Mouse (Mus musculus) gastrocnemius, postnatal 14 days (tissue): ENCODE data around the gene Hcfc2. TPM values are rescaled to one million over a fixed set of nuclear protein-coding genes. Genes with fewer than 3 reads are reported as not detected.

ENCODE experiments used
- DNase-seq: peaks from one replicate; pipeline ENCODE4 v3.0.0; 2021; ENCODE audit warnings: mixed read lengths
- intact Hi-C: fragments of 180-260 bp; cut with DNase I; formaldehyde crosslinking; loops from one replicate; pipeline ENCODE4 v1.15.1; 2025; ENCODE audit warnings: low total_unique reads
- total RNA-seq, 2 experiments: library from RNA; stranded (reverse); gene quantifications; 2 replicates each; pipeline ENCODE4 v1.2.3; 2021

Gene Hcfc2
- total RNA-seq, 2 experiments from 2014 or later, result 18.5 to 21.3 TPM

DNA sequence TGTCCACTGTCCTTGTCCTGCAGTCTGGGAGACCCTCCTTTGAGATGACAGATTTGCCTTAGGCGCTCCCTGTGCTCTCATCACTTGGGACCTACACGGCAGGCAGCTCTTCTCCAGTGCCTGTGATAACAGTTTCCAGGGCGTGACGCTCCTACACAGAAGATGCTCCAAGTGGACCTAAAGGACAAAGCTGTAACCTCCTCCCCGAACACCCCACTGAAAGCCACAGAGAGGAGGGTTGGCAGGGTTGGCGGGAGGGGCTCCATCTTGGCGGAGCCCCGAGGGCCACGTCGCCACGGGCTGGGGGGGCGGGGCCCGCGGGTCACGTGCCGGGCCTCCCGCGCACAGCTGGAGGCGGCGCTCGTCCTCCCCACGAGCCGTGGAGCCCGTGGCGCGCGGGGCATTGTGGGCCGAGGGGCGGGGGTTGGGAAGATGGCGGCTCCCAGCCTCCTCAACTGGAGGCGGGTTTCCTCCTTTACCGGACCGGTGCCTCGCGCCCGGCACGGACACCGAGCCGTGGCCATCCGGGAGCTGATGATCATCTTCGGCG, 2.8 kb downstream of the Hcfc2 start:
- peak; percentile 93 for DNase-seq
- intact Hi-C loops, result no loop called here

DNA sequence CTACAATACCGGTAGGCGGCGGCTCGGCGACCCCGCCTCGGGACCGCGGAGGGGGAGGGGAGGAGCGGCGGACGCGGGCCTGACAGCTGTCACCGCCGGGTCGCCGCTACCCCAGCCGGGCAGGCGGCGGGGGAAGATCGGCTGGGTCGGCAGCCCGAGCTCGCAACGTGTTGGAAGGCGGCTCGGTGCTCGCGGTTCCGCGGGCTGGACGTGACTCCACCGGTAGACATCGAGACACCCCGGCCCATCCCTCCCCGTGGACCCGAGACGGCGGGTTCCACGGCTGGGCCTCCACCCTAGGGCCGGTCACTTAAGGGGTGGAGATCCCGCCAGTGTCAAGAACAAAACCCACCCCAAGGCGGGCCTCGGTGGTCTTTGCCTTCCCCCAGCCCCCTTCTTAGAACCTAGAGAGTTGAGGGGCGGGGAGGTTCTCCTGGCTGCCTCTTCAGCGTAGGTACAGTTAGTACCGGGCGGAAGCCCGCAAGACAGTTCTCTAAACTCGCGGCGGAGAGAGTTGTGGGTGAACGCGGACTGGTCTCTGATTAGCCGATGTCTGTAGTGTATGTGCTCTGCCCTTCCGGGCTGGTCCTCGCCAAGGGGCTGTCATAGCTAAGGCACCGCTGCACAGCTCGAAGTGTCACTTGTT, 3.5 kb downstream of the Hcfc2 start:
- intact Hi-C loops, result no loop called here
- DNase-seq, result peak; percentile 27

DNA sequence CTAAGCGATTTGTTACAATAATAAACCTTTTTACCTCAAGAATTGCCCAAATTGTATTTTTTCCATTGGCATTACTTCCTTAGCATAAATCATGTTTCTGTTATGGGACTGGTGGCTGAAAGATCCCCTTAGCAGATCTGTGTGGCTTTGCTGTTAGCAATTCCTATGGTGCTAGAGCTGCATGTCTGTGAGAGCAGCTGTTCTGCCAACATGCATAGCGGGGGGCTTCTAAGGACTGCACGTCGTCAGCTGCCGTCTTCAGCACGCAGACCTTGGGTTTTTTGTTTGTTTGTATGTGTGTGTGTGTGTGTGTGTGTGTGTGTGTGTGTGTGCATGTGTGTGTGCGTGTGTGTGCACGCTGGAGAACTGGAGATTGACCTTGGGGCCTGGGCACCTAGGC, 45.4 kb downstream of the Hcfc2 start:
- no peak for DNase-seq
- intact Hi-C loops, result loop anchor here (10.0 kb wide), 1 partner anchor 77 kb away; no protein-coding TSS in a partner anchor

DNA sequence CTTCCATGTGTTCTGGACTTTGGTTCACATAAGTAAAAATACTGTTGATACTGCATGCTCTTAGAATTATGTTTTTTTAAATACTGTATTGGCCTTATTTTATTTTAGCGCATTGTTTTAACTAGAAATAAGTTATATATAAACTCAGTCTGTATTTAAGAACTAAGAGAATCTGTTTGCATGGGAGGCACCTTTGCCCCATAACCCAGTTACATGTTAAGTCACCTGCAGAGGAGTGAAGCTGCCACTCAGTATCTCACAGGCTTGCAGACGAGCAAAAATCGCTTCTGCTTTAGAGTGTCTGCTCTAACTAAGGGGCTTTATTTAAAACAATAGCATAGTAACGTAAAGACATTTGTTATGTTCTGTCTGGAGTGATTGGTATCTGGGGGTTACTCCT, 45.9 kb downstream of the Hcfc2 start:
- no peak for DNase-seq
- intact Hi-C loops, result loop anchor here (10.0 kb wide), 1 partner anchor 77 kb away; no protein-coding TSS in a partner anchor

DNA sequence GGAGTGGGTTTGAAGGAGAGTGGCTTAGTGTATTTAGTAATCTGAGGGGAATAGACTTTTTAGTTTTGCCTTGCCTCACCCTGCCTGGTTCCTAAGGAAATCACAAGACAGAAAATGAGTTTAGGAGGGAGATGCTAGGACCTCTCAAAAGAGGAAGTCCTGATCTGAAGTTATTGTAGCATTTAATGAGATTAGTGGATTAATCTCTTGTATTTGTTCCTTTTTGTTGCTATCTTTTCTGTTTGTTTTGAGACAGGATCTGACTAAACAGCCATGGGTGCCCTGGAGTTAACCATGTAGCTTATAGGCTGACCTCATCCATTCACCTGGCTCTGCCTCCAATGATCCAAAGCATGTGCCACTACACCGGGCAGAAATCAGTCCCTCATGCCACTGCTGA, 46.6 kb downstream of the Hcfc2 start:
- intact Hi-C loops, result loop anchor here (10.0 kb wide), 1 partner anchor 78 kb away; no protein-coding TSS in a partner anchor
- no peak for DNase-seq

DNA sequence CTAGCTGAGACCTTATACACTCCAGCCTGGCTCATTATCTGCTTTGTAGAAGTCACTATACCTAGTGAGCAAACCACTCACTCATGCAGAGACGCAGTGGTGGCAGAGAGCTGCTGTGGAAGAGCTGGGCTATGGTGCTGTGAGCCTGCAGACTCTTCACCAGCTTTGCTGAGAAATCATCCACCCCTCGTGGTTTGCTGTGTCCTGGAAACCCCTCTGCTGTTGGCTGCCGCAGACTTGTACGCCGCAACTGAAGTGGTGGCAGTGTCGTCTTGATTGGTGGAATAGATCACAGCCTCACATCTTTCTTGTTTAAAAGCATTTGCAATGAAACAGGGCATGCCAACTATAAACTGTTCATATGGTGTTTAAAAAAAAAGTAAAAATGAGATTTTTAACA, 48.3 kb downstream of the Hcfc2 start:
- intact Hi-C loops, result loop anchor here (10.0 kb wide), 1 partner anchor 79 kb away; no protein-coding TSS in a partner anchor
- no peak for DNase-seq

DNA sequence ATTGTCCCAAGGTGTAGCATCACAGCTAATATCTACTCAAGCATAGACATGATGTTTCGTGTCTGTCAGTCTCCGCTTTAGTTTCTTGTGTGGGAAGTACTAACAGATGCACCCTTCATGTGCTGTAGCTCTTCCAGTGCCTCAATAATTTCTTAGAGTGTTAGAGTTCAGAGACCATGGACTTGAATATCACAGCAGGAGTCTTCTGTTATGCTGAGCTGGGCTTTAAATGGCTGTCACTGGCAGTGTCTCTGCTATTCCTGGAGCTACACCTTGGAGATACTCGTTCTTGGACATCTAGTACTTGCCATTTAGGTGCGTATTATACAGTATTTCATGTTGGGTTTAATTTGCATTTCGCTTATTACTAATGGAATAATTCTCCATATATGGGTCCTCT, 49.3 kb downstream of the Hcfc2 start:
- no peak for DNase-seq
- intact Hi-C loops, result loop anchor here (10.0 kb wide), 1 partner anchor 80 kb away; no protein-coding TSS in a partner anchor

DNA sequence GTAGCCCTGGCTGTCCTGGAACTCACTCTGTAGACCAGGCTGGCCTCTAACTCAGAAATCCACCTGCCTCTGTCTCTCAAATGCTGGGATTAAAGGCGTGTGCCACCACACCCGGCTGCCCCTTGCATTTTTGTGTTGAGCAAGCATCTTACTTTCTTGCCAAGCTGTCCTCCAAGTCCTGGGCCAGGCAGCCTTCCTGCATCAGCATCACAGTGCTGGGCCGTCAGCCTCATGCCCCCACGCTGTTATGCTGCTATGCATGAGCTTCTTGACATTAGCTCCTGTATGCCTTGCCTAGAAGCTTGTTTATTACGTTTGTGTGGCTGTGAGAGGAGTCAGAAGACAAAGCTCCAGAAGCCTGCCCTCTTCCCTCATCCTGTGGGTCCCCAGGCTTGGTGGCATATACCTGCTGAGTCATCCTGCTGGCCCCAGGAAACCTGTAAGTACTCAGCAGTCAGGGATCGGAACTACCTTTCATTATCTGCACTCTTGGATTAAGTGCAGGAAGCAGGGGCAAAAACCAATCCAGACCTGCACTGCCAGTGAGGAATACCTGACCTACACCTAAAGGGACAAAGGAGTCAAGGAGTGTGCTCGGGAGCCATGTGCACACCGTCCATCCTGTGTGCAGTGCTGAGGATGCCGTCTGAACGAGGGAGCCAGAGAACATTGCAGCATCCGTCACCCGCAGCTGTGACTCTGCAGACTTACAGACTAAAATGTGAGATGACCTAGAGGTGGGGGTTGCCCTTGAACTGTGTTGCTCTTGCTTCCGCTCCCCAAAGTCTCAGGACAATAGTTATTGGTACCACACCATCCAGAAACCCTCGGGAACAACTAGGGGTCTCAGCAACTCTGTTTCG, 51.3 kb downstream of the Hcfc2 start:
- intact Hi-C loops, result loop anchor here (10.0 kb wide), 1 partner anchor 82 kb away; no protein-coding TSS in a partner anchor
- DNase-seq, result no peak

DNA sequence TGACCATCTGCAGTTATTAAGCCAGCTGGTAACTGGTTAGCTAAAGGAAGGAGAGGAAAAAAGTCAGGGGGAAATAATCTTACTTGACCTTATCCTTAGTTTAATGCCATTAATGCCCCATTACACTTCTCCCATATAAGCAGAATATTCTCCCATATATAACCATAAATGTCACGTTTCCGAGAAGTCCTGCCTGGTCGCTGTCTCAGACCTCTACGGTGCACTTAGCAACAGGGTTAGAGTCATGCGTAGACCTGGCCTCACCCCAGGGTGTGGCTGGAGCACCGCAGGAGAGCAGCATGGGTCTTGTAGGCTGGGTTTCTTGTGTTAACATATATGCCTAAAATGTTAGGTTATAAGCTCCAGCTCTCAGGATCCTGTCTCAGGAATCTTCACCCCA, 54.8 kb downstream of the Hcfc2 start:
- no peak for DNase-seq
- intact Hi-C loops, result no loop called here

DNA sequence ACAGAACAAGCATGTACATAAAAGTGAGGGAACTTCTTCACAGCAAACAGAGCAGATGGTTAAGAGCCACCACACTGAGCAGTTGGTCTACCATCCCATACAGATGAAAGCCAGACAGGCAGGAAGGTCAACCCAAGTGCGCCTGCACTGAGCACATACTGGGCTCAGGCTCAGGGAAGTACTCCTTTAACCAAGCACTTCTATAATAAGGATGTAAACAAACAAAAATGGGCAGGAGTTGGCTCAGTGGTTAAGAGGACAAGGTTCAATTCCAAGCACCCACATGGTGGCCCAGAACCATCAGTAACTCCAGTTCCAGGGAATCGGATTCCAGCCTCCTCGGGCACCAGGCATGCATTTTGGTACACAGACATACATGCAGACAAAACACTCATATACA, 57.0 kb downstream of the Hcfc2 start:
- no peak for DNase-seq
- intact Hi-C loops, result no loop called here

DNA sequence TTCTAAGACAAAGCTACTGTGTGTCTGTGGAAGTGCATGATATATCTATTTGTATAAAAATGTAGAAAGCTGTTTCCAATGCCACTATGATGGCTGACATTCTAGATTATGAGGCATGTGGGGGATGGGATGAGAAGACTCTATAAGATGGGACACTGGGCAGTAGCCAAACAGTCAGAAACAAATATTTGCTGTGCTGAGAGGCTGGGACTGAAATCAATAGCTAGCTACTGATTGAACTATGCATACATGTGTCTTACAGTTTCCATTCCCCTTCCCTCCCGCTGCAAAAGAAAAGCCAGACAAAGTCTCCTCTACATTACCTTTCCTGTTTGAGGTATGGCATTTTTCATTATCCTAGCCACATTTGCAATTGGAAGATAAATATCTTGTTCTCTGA, 58.7 kb downstream of the Hcfc2 start:
- no peak for DNase-seq
- intact Hi-C loops, result no loop called here

DNA sequence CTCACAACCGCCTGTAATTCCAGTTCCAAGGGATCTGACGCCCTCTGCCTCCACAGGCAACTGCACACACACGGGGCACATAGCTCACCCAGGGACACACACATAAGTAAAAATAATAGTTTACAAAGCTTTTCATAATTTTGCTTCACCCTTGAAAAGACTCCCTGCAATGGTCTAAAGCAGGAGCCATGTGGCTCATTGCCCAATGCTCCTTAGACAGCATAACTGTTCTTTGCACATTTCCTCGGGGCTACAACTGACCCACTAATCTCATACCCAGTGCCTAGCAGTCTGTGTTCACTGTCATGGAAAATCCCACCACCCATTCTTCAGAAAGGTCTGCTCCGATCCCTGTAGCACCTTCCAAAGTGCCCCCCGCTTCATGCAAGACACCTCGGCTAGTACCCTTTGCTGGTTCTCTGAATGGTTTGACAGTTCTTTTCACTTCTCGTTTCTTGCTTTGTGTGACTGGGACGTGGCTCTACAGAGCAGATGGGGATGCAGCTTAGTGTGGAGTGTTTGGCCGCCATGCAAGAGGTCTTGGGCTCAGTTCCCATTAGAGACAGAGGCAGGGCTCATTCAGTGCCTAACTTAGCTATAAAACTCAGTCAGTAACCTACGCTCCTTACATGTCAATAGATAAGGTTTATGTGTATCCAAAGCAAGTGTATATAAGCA, 59.4 kb downstream of the Hcfc2 start:
- intact Hi-C loops, result no loop called here
- DNase-seq, result no peak

DNA sequence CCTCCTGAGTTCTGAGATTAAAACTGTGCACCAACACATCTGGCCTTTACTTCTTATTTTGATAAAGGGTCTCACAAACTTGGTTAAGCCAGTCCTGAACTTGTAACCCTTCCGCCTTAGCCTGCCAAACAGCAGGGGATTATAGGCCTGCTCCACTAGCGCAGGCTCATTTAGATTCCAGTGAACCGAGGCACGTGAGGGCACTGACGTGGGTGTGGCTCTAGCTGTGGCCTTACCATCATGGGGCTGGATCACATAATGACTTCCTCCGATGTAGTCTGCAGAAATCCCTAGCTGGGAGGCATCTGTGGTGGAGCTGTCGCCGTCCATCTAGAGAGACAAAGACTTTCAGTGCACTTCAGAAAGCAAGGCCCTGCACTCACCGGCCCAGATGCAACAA, 60.5 kb downstream of the Hcfc2 start:
- DNase-seq, result no peak
- intact Hi-C loops, result no loop called here

DNA sequence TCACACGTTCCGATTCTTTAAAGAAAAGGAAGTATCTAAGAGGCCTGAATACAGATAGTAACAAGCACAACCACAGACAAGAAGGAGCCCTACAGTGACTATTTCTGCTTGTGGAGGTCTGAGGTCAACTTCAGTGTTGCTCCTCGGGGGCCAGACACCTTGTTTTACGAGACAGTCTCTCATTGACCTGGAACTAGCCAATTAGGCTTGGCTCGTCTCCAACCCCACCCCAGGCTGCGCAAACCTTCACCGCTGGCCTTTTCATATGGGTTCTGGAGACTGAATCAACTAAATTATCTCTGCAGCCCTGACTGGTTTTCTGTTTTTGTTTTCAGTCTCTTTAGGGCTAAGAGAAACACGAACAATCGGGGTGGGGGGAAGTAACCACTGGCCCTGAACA, 61.4 kb downstream of the Hcfc2 start:
- no peak for DNase-seq
- intact Hi-C loops, result no loop called here

DNA sequence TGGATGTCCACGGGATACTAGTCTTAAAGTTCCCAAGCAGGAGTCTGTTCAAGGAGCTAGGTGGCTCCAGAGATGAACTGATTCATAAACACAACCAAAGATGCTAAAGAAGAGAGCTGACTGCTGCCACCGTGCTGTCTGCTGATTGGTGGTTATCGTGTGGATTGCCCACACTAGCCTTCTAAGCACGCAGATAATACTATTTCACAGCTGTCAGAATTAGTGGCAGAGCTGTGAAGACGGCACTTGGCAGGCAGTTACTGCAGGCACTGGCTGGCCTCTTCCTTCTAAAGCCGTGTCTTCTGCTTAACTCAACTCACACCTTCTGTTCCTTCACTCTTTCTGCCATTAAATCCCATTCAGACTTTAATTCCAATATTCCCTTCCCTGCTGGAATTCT, 62.4 kb downstream of the Hcfc2 start:
- DNase-seq, result no peak
- intact Hi-C loops, result no loop called here

DNA sequence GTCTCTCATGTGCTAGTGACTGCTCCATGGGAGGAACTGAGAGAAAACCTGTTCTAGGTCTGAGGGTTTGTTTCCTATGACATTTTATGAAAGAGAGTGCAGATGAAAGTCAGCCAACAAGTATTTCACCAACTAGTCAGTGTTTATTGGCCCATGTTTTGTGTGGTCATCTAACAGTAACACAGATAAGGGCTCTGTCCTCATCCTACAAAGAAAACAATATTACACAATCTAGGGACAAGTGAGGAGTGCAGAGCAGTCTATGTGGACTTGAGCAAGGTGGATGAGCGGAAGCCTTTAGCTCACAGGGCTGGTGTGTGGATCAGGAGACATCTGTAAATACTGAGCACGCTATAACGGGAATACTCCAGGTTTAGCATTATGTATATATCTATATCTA, 62.9 kb downstream of the Hcfc2 start:
- DNase-seq, result no peak
- intact Hi-C loops, result no loop called here

DNA sequence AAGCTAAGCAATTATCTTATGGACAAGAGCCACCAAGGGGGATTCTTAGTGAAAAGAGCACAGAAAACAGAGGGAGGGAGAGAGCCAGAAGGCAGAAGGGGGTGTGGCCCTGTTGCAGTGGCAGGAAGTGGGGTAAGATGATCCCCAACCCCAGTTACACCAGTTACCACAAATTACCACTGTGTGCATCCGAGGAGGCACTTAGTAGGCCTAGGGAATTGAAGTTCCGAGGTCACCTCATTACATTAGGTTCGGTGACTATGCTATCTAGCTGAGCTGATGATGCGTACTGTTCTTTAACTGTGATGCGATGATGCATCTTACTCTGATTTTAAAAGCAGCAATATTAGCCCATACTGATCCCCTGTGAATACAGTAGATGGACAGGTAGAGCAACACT, 63.7 kb downstream of the Hcfc2 start:
- DNase-seq, result no peak
- intact Hi-C loops, result no loop called here

DNA sequence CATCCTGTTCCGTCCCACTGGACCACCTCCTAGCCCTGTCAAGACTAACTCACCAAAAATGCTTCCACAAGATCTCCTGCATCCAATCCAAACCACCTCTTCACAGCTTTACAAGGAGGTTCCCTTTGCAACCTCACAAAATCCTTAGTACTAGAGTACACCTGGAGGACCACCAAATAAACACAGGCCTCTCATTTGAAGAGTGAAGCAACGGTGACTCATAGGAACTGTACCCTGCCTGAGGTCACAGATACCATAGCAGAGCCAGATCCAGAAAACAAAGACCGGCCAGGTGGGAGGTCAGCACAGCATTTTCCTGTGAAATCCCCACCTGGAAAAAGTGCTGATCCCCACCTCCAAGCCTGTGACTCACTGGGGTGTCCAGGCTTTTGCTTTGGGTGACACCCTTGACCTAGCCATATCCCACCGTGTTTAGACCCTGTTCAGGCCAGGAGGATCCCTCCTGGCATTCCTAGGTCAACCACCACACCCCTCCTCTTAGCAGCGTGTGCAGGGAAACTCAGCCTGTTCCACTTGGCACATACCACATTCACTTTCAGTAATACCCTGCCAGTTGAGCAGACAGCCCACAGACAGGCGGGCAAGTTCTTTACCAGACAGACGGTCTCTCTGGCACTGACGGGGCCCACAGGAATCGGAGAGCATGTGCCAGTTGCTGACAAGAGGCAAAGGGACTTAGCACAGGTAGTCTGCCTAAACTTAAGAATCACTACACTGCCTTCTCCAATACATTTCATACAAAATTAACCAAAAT, 65.3 kb downstream of the Hcfc2 start:
- DNase-seq, result peak; percentile 20
- intact Hi-C loops, result no loop called here
